Mouse (Mus musculus) G1E-ER4 (cell line): ENCODE data around the gene Glrx. TPM values are rescaled to one million over a fixed set of nuclear protein-coding genes. Genes with fewer than 3 reads are reported as not detected.

Source experiments
- GATA1 ChIP-seq: IDR thresholded peaks from one replicate; pipeline ENCODE4 v1.8.0; 2012; ENCODE audit warnings: low read length, inconsistent platforms
- polyA plus RNA-seq: library from polyadenylated mRNA; stranded (reverse); fragments of >175 nt; gene quantifications from 2 replicates; pipeline ENCODE4 v1.2.3, GENCODE M21; 2012

The Glrx gene
- polyA plus RNA-seq, 1 experiment: 2.4 TPM

DNA sequence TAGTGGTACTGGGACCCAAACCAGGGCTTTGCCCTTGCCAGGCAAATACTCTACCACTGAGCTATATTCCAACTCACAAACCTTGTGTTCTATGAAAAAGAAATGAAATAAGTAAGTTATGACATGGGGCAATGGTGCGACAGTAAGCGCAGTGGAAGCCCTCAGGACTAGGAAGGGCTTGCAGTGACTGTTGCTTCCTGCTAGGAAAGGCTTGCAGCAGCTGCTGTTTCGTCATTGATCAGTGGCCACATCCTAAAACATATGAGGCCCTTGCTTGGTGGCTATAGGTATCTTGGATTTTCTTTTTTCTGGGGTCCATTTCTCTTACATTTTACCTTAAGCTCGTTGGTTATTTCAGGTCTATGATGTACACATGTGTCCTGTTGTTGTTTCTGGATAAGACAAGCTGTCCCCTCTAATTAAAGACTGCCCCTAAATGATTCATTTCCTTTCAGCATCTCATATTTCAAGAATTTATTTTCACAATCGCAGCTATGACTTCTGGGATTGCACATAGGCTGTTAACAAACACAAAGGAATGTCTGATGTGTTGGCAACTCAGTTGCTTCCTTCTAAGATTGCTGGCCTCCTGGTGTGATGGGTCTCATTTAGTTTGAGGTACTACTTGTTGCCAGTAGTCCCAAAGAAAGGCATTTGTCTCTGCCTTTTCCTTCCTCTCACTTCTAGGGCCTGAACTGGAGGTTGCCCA lies 14.9 kb upstream of the Glrx start:
- TF ChIP-seq GATA1: no peak

DNA sequence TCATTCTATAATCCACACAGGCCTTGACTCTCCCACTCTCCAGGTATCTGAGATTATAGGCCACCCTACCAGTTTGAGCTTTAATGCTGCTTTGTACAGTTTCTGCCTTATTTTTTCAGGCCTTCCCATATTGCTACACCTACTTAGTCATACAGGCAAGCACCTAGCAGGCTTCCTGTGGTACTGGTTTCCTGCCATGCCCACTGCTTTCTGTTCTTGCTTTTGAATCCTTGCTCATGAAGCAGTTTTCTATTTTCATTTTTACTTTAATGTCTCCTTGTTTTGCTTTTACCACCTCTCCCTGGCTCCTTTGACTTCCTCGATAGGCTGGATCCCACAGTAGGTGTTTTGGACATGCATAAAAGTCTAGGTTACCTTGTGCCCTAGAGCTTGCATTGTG lies 14.3 kb upstream of the Glrx start:
- no peak for TF ChIP-seq GATA1

DNA sequence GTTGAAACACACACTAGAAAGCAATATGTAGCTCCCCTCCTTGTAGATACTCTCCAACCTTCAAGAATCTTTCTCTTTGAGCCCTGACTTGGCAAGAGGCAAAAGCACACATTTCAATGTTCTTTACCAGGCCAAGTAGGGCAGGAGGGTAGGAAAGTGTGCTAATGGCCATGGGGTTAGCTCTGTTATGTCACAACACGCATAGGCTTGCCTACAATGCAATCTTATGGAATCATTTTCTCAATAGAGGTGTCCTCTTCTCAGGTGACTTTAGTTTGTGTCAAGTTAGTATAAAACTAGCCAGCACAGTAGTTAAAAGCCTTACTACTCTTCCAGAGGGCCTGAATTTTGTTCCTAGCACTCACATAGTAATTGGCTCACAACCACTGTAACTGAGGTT lies 9.0 kb upstream of the Glrx start:
- no peak for TF ChIP-seq GATA1

DNA sequence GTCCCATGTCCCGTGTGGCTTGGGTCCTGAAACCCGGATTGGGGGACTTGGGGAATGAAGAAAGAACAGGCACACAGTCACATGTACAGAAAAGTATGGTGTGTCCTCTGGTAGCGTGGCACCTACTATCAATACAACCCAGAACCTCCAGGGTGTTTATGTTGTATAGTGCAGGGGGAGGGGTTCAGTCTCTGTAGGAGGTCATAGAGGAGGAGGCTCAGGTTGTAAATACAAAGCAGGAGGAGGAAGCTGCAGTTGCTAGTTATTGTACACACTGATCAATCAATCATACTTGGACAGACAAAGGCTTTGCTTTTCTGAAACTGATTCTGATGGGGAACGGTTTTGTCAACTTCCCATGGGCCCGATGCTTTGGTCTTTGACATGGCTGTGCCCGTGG lies 8.0 kb upstream of the Glrx start:
- TF ChIP-seq GATA1: no peak

DNA sequence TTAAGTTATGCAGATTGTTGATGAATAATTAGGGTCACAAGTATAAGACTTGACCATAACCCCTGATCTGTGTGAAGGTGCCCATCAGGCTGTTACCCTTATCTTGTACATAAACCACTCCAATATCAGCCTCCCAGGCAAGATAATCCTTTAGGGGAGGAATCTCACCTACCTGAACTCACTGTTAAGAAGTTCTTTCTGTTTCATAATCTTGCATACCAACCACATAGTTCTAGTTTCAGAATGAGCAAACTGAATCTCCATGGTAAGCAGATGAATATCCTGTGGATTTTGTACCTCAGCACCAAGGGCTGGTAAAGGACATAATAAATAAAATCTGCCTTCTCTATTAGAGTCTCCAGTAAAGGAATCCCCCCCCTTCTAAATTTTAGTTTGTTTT lies 7.0 kb upstream of the Glrx start:
- no peak for TF ChIP-seq GATA1

DNA sequence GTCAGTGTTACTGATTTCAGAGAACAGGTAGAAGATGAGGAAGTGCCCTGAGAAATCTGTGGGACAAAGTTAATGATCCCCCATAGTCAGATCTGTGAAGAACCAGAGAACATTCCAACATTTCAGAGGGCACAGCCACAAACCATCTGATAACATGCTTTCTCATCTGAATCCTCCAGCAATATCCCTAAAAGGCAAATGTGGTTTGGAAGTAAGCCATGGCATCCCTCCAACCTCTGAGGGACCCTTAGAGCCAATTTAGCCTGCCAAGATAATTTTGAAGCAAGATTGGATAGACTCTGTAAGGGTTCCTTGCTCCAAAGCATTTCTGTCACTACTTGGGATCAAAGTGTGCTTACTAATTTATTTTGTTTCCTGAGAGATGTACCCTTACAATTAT lies 6.2 kb upstream of the Glrx start:
- TF ChIP-seq GATA1: no peak

DNA sequence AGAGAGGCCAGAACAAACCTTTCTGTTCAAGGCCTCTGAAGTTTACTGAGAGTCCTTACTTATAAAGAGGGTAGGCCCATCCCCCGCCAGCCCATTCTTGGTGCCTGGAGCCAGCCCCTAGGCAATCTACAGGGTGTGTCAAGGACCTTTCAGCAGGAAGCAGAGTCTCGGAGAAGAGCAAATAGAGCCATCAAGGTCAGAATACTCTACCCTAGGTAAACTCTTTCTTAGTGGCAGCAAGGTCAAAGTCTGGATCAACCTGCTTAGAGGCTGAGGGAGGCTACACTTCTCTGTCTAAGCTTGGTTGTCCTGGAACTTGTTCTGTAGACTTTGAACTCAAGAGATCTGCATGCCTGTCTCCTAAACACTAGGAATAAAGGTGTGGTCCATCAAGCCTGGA lies 4.2 kb upstream of the Glrx start:
- TF ChIP-seq GATA1: no peak

DNA sequence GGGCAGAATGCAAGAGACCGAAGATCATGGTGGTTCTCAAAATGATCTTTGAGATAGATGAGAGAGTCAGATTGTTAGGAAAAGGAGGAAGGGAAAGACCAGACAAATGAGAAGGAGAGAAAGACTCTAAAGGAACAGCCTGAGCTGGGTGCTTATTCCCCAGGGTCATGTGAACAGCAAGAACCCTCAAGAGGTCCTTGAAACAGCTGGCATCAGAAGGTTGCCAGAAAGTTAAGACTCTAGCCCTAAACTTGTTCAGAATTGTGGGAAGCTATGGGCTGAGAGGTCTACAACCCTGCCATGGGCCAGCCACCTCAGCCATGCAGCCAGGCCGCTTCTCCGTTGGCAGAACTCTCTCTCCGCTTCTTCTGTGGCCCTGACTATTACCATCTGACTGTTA lies 1.2 kb upstream of the Glrx start:
- TF ChIP-seq GATA1: no peak

DNA sequence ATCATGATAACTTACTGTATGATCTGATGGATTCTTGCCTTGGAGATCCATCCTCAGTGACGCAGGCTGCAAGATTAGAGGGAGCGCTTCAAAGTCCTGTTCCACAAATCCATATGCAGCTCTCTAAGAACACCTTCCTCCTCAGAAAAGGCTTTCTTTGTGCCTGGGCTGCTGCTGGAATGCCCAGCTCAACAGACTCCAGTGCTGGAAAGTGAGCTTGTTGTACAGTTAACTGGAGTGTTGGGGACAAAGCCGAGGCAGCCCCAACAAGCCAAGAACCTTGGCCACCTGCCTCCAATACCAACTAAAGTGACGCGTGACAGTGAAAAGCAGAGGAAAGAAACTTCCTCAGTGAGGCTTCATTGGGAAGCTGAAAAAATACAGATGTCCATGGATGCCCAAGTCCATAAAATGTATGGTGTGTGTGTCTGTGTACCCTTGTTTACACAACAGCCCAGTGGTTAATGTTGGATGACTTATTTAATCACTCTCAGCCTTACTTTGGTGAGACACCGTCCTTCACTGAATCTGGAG lies 1.2 kb downstream of the Glrx start:
- TF ChIP-seq GATA1: no peak

DNA sequence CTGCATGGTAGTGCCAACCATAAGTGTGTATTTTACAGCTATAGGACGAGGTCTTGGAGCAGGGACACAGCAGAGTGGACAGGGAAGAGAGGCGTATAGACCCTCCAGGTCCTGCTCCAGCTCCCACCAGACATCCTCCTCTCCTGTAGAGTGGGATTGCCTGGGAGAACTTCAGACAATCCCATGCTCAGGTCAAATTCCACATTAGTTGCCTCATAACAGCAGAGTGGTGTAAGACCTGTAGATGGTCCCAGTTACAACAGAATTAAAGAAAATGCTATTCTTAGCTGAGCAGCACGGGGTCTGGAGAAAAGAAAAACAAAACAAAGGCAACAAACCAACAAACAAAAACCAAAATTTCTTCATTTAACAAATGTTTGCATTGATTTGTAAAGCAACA lies 2.3 kb downstream of the Glrx start:
- no peak for TF ChIP-seq GATA1

DNA sequence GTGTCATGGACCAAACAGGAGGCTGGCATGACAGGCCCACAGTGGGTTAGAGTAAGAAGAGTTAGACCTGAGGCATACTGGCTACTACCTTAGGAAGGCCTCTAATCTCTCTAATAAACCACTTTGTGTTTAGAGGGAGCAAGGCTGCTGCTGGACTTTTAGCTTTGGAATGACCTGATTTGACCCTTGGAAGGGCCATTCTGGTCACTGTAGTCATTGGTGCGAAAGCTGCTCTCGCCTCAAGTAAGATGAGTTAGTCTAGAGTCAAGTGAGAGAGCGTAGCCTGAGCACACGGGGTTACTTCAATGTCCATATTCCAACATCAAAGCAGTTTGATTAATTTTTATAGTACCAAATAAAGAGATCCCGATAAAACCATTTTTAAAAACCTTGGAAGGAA lies 3.7 kb downstream of the Glrx start:
- TF ChIP-seq GATA1: no peak

DNA sequence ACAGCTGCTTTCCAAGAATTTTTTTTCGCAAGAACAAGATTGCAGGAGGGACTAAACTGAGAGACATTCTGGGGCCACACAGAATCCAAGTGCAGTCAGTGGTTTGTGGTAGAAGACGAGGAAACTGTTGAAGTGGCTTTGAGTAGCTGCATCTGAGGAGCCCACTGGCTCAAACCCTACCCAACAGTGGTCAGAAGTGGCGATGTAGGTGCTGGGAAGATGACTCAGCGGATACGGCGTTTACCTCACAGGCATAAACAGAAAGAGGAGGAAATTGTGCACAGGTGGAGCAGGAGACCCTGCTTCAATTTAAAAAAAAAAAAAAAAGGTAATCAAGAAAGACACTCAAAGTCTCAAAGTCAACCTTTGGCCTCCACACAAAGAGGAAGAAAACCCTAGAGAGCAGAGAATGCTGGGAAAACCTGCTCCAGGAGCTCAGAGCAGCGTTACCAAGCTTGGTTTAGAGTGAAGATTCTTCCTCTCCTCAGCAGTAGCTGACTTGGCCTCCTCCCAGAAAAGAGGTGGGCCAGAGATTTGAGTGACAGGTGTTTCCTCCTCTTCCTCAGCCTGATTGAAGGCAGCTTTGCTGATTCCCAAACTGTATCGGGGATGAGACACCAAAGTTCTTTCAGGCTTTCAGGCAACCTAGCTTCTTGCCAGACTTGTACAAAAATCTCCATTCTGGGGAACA lies 4.5 kb downstream of the Glrx start:
- no peak for TF ChIP-seq GATA1

DNA sequence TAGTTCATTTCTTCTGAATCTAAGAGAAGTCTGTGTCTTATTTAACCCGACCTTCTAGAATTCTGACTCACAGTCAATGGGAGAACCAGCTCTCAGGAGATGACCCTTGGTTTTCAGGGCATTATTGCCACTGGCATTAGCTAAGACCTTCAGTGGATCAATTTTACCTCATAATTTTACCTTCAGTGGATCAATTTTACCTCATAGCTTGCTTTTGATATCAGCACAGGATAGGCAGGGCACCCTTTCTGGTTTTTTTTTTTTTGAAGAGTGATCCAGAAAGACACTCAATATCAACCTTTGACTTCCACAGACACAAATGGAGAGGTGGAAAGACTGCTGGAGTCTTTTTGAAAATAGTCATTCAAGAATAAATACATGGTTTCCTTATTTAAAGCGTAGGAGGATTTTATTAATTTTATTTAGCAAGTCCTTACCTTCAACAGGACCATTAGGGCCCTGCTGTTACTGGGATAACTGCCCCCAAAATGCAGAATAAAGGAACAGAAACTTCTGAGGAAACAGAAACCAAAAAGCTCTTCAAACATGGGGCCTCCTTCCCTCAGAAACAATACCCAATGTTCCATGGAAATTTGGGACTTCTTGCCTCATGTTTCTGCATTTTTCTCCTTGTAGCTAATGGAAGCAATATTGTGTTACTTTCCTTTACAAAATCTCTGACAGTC lies 5.3 kb downstream of the Glrx start:
- TF ChIP-seq GATA1: no peak

DNA sequence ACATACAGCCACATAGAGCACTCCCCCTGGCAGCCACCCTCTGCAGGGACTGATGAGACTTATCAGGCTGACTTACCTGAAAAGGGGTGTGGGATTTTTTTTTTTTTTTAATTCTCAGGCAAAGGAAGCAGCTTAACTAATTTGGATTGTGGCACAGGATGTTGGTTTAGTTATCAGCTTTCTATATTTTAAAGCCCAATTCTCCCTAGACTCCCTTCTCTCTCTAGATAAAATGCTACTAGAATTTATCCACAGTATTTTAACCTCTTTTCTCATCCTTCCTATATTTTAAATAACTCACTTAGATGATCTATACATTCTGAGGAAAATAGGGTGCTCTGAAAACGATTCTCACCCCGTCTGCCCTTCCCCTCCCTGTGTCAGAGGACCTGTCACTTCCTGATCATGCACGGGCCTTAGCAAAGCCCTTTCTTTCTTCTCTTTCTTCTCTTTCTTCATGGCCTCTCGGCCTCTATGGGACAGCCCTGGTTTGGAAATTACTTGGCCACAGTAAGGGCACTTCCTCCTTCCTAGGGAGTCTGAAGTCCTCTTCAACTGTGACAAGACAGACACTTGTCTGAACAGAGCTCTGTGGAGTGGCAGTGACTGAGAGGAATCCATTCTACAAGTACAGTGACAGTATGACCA lies 6.0 kb downstream of the Glrx start:
- no peak for TF ChIP-seq GATA1

DNA sequence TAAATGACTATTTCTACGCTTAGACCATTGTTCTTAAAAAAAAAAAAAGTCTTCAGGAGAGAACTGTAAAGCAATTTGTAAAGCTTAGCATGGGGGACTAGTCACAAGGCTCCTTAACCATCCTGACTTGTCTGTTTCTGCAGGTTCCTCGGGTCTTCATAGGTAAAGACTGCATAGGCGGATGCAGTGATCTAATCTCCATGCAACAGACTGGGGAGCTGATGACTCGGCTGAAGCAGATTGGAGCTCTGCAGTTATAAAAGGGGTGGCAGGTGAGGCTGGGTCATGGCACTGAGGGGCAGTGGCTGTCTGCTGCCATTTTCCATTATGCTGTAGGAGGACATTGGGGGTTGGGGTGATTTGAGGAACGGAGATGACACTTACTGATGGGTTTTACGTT lies 7.4 kb downstream of the Glrx start:
- TF ChIP-seq GATA1: no peak

DNA sequence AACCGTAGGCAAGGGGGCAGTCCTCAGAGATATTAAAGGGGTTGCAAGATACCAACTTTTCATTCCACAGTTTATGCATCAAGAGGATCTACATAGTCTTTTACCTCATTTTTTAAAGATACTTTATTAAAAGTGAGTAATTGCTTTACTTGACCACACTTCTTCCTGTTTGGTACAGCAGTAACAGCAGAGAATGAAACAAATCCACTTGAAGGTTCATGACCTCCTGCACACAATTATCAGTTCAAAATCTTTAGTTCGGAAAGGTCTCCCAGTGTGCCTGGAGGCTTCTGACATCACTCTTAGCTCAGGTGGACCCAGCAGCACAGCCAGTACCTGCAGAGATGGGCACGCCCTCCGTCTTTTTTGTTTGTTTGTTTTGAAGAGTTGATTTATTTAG lies 12.4 kb downstream of the Glrx start:
- no peak for TF ChIP-seq GATA1
